Mouse (Mus musculus): ENCODE measurements around the gene Sgtb. TPM values are rescaled to one million over a fixed set of nuclear protein-coding genes. Genes with fewer than 3 reads are reported as not detected.
A peak's percentile ranks its signal among the peaks of the same experiment; 100 is the strongest.

The Sgtb gene
- total RNA-seq, 2 experiments from 2014 or later = 133 to 139 TPM

- no peak for DNase-seq (ENCODE audit: extremely low spot score in 1 of 2, low spot score in 2 of 2)
- H3K27ac ChIP-seq = no peak overlapping the region
- intact Hi-C loops (cut with DNase I) = no loop called here
- H3K4me3 ChIP-seq = no peak overlapping the region
- TF ChIP-seq CTCF (IDR thresholded peaks at IDR 0.05) = no peak
These were observed 44.6 kb downstream of the Sgtb start for GRCm38 (mm10) chr13:104154180-104154579.

DNA sequence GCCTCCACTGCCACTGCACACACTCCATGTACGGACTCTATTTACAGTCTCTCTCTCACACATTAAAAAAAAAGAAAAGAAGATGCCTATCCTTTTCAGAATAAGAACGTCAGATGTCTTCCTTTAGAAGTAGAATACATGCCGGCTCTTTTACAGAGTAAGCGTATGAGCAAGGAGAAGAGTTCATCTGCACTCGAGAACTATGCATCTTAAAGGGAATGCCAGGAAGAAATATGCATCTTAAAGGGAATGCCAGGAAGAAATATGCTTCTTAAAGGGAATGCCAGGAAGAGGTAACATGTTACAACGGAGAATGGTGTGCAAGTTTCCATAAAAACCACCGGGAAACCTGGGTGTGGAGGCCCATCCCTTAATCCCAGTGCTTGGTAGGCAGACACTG is 45.6 kb downstream of the Sgtb start:
- Histone ChIP-seq H3K27ac (no peak overlapping the region), H3K4me3 (no peak overlapping the region)
- intact Hi-C loops (cut with DNase I) = no loop called here
- no peak for TF ChIP-seq CTCF (IDR thresholded peaks at IDR 0.05)
- no peak for DNase-seq (ENCODE audit: extremely low spot score in 1 of 2, low spot score in 2 of 2)

DNA sequence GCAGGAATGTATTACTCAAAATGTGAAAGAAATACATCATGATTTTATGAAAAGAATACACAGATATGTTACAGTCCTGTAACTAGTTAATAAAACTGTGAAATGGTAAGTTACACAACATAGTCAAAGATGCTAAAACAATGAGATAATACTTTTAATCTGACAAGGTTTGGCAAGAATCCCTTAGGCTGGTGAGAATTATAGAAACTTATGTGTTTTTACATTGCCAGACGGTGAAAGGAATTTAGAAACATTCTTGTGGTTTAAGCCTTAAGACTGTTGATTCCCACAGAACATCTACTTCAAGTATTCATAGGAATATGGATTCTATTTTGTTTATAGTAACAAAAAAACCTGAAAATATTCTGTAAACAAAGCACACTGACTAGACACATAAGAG is 46.1 kb downstream of the Sgtb start:
- no peak overlapping the region for H3K4me3 ChIP-seq
- intact Hi-C loops (cut with DNase I) = no loop called here
- no peak overlapping the region for H3K27ac ChIP-seq
- no peak for TF ChIP-seq CTCF (IDR thresholded peaks at IDR 0.05)
- DNase-seq (ENCODE audit: extremely low spot score in 1 of 2, low spot score in 2 of 2) = no peak

DNA sequence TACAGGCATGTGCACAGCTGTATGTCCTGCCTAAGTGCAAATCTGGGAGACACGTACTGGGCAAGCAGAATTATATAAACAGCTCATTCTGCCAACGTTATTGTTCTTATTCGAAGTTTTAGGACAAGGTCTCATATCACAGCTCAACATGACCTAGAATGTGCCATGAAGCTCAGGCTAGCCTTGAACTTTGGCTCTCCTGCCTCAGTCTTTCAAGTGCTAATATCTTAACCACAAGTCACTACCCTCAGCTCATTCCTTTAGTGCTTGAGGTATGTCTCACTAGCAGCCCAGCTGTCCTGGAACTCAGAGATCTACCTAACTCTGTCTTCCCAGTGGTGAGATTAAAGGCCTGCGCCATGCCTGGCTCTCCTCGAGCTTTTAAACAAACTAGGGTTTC is 62.2 kb downstream of the Sgtb start:
- Histone ChIP-seq H3K27ac (no peak overlapping the region), H3K4me3 (no peak overlapping the region)
- intact Hi-C loops (cut with DNase I) = no loop called here
- no peak for TF ChIP-seq CTCF (IDR thresholded peaks at IDR 0.05)
- no peak for DNase-seq (ENCODE audit: extremely low spot score in 1 of 2, low spot score in 2 of 2)

GRCm38 (mm10) chr13:104172498-104172897 is 63.0 kb downstream of the Sgtb start:
- no peak for DNase-seq (ENCODE audit: extremely low spot score in 1 of 2, low spot score in 2 of 2)
- H3K4me3 ChIP-seq = no peak overlapping the region
- intact Hi-C loops (cut with DNase I) = no loop called here
- TF ChIP-seq CTCF (IDR thresholded peaks at IDR 0.05) = no peak
- H3K27ac ChIP-seq = no peak overlapping the region

- DNase-seq (ENCODE audit: extremely low spot score in 1 of 2, low spot score in 2 of 2) = no peak
- intact Hi-C loops (cut with DNase I) = no loop called here
- no peak for TF ChIP-seq CTCF (IDR thresholded peaks at IDR 0.05)
- H3K4me3 ChIP-seq = no peak overlapping the region; the same call in 1 of the 2 replicates
- no peak overlapping the region for H3K27ac ChIP-seq
These were observed 67.3 kb downstream of the Sgtb start for GRCm38 (mm10) chr13:104176874-104177273.

- TF ChIP-seq CTCF (IDR thresholded peaks at IDR 0.05) = no peak
- Histone ChIP-seq H3K4me3 (peak within 1 kb of the TSS; percentile 73), H3K27ac (peak within 1 kb of the TSS; percentile 95)
- intact Hi-C loops (cut with DNase I) = no loop called here
- DNase-seq (ENCODE audit: extremely low spot score in 1 of 2, low spot score in 2 of 2) = peak; percentile 75 to 86
These were observed 68.5 kb downstream of the Sgtb start, which contains the start of gene Trappc13 for GRCm38 (mm10) chr13:104177796-104178649. Gene Trappc13 (minus strand): TSS chr13:104178469.

DNA sequence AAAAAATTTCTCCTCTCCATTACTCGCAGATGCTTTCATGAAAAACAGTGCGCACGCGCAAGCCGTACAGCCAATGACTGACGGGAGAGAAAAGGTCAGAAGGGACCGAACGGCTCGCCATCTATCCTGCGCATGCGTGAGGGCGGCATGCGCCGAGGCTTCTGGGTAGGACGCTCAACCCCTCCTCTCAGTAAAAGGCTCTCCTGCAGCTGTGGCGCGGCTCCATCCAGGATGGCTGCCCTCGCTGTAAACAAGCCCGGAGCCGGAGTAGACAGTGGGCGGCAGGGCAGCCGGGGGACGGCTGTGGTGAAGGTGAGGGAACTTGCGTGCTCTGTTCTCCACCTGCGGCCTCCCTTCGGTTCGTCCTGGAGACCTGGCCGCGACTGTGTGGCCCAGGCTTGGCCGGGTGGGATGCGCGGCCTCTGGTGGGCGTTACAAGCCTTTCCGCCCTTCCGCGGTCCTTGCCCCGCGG is 69.1 kb downstream of the Sgtb start, which contains the start of gene Trim23:
Gene Trim23, plus strand, starts transcription at position 148 of the 472 bp plus-strand sequence.
- DNase-seq (ENCODE audit: extremely low spot score in 1 of 2, low spot score in 2 of 2) = peak; percentile 94 to 97
- intact Hi-C loops (cut with DNase I) = no loop called here
- peak; percentile 3; the same call in 1 of the 2 replicates for TF ChIP-seq CTCF (IDR thresholded peaks at IDR 0.05)
- H3K4me3 ChIP-seq = peak within 1 kb of the TSS; percentile 73
- H3K27ac ChIP-seq = peak within 1 kb of the TSS; percentile 95

GRCm38 (mm10) chr13:104179176-104179888 is 69.8 kb downstream of the Sgtb start:
- intact Hi-C loops (cut with DNase I) = no loop called here
- Histone ChIP-seq H3K27ac (peak overlapping the region; percentile 95), H3K4me3 (peak overlapping the region; percentile 73)
- no peak for DNase-seq (ENCODE audit: extremely low spot score in 1 of 2, low spot score in 2 of 2)
- TF ChIP-seq CTCF (IDR thresholded peaks at IDR 0.05) = no peak

DNA sequence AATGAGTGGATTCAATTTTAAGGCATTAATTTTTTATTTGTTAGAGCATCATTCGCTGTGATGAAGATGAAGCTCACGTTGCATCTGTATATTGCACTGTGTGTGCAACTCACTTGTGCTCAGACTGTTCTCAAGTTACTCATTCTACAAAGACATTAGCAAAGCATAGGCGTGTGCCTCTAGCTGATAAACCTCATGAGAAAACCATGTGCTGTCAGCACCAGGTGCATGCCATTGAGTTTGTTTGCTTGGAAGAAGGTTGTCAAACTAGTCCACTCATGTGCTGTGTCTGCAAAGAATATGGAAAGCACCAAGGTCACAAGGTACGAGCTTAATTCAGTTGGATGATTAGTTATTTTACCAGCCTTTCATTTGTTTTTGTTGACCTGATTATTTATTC is 77.8 kb downstream of the Sgtb start:
- H3K27ac ChIP-seq = no peak overlapping the region
- intact Hi-C loops (cut with DNase I) = loop anchor here (5.0 kb wide), 1 partner anchor 35 kb away; no protein-coding TSS in a partner anchor
- no peak for DNase-seq (ENCODE audit: extremely low spot score in 1 of 2, low spot score in 2 of 2)
- no peak for TF ChIP-seq CTCF (IDR thresholded peaks at IDR 0.05)
- no peak overlapping the region for H3K4me3 ChIP-seq

Other genes with a start within 250 kb of the Sgtb start
- 10 to 100 TPM; 37.5 to 39.2 TPM for gene Erbin, start 189.2 kb upstream of the Sgtb start, total RNA-seq (2021)
- 10 to 100 TPM; 24.1 to 27.0 TPM for gene Nln, start 127 bp upstream of the Sgtb start, total RNA-seq (2021)
- gene Trappc13, start 68.7 kb downstream of the Sgtb start, total RNA-seq (2021) = 10 to 100 TPM; 49.1 to 55.0 TPM
- gene Trim23, start 69.1 kb downstream of the Sgtb start, total RNA-seq (2021) = 10 to 100 TPM; 52.5 to 56.1 TPM
- gene Cenpk, start 118.9 kb downstream of the Sgtb start, total RNA-seq (2021) = 1 to 10 TPM in 1 of 2 experiments, under 1 TPM in 1; 0.65 to 1.7 TPM
- gene Ppwd1, start 119.1 kb downstream of the Sgtb start, total RNA-seq (2021) = 10 to 100 TPM; 14.0 to 15.5 TPM
- gene Adamts6, start 178.1 kb downstream of the Sgtb start, total RNA-seq (2021) = 1 to 10 TPM; 3.9 to 4.6 TPM